Mouse (Mus musculus) ovary, adult 18-20 months (tissue): ENCODE results near the gene Creld2.

Source experiments
- DNase-seq: peaks from one replicate; pipeline ENCODE4 v3.0.0; 2022; ENCODE audit warnings: low spot score, mixed read lengths

Gene Creld2

DNA sequence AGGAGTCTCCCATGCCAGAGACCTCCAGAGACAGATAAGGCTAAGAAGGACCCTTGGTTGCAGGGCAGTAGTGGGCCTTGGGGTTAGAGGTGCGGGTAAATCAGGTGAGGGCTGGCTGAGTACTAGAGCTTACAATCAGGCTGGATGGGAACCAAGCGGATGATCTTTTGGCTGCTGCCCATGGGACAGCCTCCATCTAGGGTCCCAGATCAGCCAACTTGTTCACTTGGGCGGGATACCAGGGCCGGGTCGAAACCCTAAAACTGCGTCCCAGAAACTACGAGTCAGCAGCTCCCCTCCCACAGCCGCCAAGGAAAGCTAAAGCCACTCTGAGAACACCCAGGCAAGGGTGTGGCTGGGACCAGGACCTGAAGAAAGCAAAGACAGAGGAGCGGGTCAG, 33.7 kb downstream of the Creld2 start:
- no peak for DNase-seq

DNA sequence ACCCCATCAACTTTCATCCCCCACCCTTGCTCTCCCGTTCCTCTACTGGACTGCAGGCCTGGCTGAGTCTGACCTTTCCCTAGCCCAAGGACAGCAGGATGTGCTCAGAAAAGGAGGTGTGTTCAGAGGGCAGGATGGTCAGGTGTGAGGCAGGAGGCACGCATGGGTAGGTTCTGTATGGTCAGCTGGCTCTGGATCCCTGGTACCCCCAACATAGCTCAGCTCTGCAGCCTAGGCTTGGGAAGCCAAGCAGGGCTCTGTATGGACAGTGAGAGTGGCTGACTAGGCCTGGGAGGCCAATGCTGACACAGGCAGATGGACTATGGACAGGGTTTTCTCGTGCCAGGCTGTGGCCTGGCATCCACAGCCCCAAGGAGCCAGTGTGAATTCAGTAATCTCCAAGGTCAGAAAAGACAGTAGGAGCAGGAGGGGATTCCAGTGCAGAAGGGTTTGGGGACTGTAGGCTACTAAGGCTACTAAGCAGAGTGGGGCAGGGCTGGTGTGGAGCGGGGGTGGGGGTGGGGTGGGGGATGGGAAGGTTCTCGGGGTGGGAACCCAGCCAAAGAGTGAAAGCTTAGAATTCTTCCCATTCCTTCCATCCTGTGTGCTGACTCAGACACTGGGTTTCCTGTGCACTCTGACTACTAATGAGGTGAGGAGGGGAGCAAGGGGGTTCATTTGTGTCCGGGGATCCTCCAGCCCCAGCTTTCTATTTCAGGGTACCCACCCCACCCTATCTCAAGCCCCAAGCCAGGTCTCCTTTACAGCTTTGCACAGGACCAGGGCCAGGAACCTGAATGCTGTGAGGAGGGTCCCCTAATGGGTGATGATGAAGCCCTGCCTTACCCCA, 34.9 kb downstream of the Creld2 start:
- DNase-seq = no peak

DNA sequence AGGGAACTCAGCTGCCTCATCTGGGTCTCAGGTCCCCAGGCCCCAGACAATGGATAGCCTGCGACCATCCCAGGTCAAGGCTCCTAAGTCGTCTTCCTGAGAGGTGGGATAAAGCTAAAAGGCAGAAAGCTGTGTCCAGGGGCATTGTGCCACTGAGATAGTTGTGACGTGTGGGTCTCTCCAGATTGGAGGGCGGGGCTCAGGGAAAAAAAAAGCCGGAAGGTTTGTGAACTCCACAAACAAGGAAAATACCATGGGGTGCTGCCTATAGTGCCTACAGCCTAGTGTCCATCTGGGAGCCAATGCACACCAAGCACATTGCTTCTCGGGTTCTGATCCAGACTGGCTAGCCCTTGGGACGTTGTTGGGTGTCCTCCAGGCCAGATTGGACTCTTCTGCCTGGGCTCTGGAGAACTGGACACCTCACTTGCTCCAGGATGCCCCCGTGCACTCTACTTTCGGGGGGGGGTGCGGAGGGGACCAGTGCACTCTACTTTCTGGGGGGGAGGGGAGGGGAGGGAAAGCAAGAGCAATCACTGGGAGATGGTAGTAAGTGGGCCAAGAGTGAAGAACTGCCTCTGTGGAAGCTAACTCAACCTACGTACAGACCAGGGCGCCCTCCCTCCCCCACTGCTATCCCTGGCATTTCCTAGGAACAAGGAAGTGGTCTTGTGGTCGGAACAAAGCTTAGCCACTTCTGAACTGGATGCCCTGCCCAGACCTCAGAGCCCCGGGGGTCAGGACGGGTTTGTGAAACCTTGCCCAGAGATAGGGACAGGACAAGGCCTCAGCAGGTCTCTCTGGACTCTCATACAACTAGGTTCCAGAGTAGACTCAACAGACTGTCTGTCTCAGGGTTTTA, 35.8 kb downstream of the Creld2 start:
- DNase-seq = no peak

DNA sequence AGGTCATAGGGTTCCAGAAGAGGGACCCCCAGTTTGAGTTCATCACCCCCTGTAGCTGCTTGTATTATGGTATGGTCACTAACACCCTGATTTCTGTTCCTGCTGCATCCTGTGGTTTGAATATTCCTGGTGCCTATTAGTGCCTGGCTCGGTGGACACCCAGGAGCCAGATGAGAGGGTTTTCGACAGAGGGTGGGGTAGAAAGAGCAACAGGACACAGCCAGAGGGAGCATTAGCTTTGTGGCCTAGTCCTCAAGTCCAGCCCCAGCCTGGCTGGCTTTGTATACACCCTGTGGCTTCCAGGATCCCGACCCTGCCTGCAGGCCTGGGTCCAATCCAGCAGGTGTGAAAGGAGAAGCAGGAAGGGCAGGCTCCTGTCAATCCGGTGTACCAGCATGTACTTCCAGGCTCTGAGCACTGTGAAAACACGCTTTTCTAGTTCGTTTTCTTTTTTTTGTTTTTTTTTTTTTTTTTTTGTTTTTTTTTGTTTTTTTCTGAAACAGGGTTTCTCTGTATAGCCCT, 36.5 kb downstream of the Creld2 start:
- no peak for DNase-seq

DNA sequence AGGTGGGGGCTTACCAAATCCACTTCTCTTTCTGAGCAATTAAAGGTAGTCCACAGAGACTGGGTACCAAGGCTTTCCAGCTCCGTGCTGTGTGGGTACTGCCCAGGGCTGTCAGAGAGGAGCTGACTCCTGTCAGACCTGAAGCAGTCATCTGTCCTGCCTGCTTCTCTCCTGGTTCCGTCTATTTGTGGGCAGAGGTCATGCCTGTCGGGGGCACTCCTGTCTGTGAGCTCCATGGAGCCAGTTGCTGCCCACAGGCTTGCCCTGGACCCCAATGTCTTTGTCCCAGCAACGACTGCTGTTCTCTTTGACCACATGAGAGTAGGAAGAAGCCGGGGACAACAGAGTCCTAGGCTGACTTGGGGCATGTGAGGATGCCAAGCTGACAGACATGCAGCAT, 37.2 kb downstream of the Creld2 start:
- DNase-seq = no peak

DNA sequence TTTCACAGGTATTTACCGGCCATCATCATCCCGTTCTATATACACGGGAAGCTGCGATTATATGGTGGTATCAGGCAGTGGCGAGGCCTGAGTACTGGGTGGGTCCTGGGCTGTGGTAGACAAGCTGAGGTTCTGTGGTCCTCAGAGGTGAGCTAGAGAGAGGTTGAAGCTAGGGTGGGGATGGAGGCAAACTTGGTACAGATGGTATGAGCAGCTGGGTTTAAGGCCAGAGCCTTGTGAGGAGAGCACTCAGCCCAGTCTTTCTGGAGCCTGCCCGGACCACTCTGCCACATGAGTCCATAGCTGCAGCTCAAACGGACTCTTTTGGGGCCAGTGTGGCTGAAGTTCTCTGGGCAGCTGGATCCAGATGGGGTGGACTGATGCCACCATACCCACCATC, 37.9 kb downstream of the Creld2 start:
- no peak for DNase-seq

DNA sequence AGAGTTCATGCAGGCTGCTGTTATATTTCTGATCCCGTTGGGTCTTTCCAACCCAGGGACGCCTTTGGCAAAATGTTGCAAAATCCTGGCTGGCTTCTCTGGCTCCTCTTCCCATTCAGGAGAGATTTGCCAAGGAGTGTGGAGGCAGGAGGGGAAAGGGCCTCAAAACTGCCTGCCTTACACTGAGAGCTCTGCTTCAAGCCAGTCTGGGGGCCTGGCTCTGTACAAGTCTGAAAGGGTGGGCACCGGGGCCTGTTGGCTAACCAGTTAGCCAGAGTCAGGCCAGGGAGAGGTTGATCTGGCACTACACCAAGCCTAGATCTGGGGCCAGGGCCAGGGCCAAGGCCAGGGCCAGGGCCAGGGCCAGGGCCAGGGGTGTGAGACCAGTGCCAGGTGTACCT, 38.7 kb downstream of the Creld2 start:
- no peak for DNase-seq

DNA sequence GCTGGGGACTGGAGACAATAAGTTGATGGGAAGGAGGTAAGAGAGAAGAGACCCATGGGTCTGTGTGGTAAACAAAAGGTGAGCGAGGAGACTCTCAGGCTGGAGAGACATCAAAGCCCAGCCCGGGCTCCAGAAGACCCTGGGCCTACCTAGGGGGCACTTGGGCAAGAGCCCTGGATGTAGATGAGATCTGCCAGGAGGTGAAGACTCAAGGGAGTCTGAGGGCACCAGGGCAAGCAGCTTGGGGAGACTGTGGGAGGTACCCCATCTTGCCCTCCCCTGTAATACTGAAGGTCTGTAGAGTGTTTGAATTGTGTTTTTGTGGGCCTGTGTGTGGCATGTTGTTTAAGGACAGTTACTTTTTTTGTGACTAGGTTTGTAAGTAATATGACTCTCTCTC, 39.3 kb downstream of the Creld2 start:
- no peak for DNase-seq

DNA sequence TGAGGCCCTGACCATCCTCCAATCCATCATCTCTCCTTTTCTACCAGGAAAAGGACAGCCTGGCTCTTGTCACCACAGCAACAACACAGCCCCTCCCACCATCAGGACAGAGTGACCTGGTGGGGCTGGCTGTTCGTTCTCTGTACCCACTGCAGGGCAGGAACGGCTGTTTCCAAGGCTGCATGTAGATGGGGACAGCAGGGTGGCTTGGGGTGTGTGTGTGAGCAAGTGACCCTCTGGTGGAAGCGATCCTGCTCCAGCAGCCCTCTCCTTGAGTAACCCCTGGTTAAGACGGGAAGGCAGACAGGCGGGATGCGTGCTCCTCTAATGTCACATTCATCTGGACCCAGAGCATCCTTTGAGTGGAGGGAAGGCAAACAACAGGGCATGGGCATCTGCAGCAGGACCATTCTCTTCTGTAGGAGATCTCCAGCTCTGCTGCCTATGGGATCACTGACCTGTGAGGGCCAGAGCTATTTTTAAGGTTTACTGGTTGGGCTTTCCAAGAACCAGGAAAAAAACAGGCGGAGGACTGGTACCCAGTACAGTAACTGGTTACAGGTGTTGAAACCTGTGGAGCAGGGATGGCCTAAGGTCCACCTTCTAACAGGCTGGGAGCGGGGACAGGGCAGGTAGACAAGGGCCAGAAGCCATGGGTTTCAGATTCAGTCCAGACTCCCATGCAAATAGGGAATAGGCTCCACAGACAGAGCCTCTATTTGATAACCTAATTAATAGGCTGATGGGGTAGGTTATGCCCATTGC, 39.9 kb downstream of the Creld2 start:
- peak; percentile 54 for DNase-seq

DNA sequence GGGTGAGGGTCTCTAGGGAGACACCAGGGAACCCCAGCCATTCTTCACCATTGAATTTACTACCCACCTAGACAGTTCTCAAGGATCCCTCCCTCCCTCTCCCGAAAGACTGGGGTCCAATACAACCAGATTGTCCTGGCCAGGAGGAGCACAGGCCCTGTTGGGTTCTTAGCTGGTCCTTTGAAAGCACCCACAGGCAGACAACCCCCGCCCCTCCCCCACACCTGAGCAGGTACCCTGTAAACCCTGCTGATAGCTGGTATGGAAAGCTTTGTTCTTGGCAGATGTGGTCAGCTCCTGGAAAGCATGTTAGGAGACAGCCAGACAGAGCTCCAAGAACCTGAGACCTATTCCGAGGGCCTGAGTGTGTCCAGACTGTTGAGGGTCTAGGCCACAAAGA, 41.3 kb downstream of the Creld2 start:
- DNase-seq = no peak

DNA sequence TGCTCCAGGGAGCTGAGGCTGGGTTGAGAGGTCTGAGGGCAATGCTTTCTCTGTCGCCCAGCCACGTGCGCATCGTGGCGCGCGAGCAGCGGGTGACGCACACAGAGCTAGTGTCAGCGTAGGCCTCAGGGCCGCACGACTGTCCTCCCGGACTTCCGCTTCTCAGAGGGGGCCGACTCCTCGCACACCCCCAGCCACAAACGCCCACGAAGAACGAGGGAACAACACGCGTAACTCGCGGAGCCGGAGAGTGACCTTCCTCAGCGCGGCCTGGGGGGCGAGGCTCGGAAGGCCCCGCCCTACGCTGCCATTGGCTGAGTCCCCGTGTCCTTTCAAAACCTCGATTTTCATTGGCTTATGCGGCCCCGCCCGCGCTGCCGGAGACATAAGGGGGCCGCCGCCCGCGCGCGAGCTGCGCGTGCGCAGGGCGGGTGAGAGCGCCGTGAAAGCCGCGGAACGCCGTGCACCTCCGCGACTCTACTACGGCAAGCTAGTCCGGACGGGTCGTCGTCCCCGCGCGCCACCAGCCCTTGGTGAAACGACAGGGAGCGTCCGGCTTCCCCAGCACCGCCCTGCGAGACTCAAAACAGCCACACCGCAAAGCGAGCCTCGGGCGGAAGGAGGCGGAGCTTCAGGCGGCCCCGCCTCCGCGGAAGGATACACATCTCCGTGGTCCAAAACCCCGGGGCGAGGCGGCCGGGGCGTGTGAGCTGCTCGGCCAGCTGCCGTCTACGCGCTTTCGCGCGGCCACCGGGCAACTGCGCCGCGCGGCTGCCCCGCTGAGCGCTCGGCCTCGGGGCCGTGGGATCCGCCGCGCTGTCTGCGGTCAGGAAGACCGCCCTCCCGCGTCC, 42.6 kb downstream of the Creld2 start, which contains the start of gene Pim3:
Gene Pim3 (plus strand): TSS at position 415 of the 851 bp plus-strand sequence.
- DNase-seq = peak; percentile 95

DNA sequence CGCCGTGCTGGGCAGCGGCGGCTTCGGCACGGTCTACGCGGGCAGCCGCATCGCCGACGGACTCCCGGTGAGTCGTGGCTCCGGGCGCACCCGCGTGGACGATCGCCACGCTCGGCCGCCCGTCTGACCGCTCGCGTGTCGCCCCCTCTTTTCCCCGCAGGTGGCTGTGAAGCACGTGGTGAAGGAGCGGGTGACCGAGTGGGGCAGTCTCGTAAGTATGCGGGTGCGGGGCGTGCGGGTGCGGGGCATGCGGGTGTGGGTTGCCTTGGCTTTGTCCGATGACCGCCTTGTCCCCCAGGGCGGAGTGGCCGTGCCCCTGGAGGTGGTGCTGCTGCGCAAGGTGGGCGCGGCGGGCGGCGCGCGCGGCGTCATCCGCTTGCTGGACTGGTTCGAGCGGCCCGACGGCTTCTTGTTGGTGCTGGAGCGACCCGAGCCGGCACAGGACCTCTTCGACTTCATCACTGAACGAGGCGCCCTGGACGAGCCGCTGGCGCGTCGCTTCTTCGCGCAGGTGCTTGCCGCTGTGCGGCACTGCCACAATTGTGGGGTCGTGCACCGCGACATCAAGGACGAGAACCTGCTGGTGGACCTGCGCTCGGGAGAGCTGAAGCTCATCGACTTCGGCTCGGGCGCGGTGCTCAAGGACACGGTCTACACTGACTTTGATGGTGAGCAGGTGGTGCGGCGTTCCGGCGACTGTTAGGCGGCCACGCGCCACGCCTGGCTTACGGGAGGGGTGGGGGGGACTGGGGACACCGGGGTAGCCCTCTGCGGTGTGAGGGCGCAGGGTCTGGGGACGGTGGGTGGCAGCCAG, 43.6 kb downstream of the Creld2 start:
- no peak for DNase-seq

DNA sequence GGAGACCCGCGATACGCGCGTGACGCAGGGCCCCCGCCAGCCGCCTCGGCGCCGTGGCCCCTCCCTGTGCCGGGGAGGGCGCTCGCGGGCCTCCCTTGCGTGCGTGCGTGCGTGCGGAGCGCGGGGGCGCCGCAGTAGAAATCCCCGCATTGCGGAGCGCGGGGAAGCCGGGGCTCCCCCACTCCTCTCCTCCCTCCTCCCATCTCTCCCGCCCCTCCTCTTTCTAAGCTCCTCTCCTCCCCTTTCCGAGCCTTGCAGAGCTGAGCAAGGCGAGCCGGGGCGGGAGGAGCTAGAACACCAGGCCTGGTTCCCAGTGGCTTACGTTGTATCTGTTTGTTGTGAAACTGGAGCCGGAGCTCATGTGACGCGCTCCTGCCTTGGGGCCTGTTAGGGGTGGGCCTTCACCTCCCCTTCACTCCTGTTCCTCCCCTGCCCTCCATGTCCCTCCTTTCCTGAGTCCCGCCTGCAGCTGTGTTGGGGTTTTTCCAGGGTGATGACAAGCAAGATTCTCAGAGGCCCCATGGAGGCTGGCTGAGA, 44.3 kb downstream of the Creld2 start:
- DNase-seq = peak; percentile 96

DNA sequence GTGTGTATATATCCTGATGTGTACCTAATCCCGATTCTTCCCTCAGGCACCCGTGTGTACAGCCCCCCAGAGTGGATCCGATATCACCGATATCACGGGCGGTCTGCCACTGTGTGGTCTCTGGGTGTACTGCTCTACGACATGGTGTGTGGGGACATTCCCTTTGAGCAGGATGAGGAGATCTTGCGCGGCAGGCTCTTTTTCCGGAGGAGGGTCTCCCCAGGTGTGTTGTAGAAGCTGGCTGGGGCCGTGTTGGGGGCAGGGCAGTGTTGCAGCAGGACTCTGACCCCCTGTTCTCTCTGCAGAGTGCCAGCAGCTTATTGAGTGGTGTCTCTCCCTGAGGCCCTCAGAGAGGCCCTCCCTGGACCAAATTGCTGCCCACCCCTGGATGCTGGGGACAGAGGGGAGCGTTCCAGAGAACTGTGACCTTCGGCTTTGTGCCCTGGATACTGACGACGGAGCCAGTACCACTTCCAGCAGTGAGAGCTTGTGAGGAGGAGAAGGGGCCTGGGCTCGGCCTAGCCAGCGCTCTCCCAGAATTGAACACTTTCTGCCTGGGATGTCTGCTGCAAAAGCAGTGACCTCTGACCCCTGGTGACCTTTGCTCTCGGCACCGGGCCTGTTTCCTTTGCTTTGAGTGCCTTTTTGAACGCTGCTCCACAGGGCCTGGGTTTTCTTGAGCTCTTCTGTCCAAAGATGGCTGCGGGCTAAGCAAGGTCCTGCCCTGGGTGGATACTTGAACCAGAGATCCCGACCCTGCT, 45.0 kb downstream of the Creld2 start:
- DNase-seq = no peak

DNA sequence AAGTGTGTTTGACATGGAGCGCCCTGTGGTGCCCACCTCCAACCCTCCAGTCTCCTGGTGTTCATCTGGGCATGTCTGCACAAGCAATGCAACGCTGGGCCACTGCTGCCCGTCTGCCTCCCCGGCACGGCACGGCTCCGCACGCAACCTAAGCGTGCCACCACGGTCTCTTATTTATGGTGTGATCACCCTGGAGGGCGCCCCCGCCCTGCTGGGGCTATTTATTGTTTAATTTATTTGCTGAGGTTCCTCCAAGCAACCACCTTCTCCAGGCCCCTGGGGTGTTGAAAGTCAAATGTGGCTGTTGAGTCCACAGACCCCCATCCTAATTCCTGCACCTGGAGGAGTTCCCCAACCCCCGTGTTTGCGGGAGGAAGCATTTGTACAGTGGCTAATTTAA, 45.6 kb downstream of the Creld2 start:
- no peak for DNase-seq

DNA sequence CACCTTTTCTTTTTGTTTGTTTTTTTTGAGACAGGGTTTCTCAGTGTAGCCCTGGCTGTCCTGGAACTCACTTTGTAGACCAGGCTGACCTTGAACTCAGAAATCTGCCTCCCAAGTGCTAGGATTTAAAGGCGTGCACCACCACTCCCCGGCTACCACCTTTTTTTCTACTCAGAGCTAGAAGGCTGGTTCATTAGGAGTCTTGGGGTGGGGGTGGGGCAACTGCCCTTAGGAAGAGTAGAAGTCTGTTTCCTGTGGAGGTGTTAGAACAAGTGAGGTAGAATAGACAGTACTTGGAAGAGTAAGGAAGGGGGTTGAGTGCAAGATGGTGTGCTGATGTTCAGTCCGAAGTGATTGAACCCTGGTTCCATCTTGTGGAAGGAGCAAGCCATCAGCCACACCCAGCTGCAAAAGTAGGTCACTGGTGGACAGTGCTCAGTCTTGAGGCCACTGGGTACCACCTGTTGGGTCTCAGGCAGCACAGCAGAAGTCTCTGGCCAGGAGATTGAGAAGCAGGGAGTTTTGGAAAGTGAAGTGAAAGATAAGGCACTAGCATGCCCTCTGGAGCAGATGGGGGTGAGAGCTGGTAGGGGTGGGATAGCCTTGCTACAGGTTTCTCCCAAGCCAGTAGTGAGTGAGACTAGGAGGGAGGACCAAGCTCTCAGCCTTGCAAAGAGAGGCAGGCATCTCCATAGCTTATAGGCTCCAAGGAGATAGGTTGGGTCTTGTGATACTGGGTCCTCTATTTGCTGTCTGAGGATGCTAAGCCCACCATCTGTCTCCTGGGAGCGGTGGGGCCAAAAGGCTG, 46.6 kb downstream of the Creld2 start:
- DNase-seq = no peak

DNA sequence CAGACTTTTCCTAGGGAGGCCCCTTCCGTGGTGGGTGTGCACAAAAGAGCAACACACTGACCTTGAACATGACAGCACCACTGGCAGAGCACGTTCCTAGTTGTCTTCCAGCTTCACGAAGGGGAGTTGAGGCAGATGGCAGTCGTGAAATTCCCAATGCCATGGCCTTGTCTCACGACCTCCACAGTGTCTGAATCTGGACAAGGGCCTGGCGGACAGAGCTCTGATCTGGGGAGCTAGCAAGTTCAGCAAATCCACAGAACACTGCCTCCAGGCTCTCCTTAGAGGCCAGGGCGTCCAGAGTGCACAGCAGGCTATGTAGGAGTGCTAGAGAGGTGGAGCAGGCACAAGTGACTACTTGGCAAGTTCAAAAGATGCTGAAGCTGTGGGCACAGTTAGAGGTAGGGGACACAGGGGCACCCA, 47.5 kb downstream of the Creld2 start:
- no peak for DNase-seq

DNA sequence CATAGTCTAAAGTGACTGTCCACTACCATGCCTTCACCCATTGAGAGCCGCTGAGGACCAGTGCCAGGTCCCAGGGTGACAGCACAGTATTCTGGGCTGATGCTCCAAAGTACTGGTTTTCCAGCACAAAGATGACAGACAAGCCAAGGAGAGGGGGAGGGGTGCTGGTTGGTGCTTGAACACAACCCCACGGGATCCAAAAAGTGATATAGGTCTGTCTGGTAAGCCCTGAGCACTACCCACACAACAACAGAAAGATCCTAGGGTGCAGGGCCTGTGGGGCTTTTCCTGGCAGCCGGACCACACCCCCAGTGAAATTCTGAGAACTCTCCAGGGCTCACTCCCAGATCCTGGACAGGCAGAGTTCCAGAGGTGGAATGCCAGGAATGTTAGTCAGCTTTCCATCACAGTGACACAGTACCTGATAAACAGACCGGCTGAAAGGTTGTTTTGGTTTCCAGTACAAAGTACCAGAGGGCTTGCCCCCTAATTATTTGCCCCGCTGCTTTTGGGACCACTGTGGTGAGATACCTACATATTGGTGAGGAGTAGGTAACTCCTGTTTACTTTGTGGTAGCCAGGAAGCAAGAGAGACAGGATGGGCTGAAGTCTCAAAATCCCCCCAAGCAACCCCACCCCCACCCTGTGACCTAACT, 48.0 kb downstream of the Creld2 start:
- DNase-seq = peak; percentile 56
